Mouse (Mus musculus) ZHBTc4 (cell line): Measurements from ENCODE around the gene Tet3.
"Not testable (repeated sequence)": the region's sequence is repeated elsewhere in the genome, so short reads cannot be mapped to it uniquely, and the experiment has no call there.

Experiments used
- DNase-seq: peaks from one replicate; pipeline ENCODE4 v3.0.0-alpha.2; 2011; ENCODE audit warnings: low read depth, low spot score

The Tet3 gene

DNA sequence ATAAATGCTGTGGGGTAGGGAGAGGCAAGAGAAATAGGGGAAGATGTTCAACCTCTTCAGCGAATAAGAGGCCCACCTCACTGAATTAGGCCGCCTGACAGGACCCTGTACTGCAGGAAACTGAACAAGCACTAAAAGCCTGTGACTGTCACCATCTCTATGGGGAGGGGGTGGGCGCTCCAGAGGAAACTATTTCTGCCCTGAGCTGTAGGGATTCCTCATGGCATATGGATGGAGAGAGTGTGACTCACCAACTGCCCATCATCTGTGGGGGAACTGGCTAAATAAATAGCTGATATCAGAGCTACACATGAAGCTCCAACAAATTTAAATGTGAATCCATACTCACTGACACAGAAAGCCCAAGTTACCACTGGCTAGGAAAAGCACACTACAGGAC lies 87.5 kb downstream of the Tet3 start:
- no peak for DNase-seq

DNA sequence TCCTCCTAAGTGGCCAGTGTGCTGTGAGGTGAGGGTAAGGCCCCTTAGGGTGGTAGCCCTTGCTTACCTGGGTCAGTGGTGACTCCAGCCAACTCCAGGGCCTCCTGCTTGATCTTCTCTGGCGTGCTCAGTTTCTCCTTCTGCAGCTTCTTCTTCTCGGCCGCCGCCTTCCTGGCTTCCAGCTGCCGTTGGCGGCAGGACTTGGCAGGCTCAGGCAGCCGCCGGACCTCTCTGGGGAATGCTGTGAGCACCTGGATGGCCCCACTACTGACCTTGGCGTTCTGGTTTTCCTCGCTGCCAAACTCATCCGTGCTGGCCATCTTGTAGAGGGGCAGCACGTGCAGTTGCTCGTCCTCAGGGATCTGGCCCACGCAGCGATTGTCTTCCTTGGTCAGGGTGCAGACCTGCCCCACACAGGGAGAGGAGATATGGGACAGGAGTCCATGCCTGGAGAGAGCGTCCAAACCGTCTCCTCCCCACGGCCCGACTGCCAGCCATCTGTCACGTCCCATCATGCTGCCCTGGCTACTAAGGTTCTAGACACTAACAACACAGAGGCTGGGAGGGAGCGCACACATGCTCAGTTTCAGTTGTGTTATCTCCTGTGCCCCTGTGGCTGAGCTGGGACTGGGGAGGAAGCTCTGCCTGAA lies 88.4 kb downstream of the Tet3 start:
- DNase-seq, result no peak

DNA sequence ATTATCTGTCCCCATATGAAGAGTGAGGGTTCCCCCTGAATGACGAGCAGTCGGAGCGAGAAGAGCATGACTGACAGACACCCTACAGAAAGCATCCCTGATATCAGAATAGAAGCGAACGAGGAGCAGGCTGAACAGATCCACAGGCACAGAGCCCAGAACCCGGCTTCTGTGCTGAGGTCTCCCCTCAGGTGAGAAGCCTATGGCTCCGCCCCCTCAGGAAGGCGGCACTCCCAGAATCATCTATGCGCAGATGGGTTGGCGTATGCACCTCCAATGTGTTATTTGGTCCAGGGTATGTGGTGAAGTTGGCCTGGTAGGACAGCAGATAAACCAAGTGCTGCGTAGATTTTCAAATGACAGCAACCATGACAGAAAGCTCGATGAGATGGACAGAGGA lies 95.8 kb downstream of the Tet3 start:
- DNase-seq, result no peak

DNA sequence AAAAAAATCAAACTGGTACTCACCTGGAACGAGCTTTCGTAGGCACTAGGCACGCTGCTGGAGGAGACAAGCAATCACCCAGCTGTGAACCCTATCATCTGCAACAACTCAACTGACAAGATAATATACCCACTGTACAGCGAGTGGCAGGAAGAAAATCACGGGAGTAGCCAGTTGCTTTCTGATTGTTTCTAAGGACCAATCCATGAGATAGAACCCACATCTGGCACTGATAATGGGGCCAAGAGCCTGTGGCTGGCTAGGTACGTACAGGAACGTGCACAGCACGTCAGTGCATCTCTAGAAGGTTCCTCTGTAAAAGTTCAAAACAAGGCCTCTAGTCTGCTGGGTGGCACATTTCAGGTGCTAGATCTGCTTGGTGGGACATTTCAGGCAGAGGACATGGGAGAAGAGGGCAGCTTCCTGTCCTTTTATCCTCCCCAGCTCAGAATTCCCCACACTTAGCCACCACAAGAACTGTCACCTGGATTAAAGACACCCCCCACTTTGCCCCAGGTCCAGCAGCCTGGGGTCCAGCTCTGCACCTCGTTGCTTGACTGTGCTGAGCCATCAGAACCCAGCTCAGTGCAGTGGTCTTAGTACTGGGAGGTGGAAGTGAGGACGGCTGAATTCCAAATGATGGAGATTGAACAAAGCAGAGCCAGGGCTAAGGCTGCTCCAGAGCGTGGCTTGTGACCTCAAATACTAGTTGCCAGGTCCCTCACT lies 97.2 kb downstream of the Tet3 start:
- no peak for DNase-seq

DNA sequence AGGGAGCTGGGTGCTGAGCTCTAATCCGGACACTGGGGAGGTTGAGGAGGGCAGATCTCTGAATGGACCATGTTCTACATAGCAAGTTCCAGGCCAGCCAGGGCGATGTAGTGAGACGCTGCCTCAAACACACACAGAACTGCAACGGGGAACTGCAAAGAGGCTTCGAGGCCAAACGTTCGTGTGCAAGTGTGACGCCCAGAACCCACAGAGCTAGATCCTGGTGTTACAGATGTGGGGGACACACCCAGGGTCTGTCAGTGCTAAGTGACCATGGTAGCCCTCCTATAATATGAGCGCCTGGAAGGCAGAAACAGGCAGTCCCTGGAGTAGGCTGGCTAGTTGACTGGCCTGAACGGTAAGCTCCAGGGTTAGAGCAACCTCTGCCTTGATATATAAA lies 101.4 kb downstream of the Tet3 start:
- no peak for DNase-seq

DNA sequence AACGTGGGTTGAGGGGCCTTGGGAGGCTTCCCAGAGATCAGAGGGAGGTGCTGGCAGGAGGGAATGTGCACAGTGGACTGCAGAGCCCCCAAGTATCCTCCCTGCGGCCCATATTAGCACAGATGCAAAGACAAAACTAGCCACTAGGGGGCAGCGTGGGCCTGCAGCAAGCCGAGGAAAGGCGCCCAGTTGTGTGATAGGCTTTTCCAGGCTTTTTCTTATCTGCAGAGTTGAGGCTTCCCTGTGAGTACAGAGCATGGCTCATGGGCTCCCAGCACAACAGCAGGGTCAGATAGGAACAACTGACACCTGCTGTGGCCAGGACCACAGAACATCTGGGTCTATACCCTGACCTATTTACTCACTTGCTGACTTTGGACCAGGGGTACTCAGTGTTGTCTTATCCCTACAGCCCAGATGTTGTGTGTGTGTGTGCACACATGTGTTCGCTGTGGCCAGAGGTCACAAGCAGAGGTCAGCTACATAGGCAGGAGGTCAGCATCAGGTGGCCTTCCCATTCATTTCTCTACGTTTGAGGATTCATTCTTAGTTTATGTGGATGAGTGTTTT lies 102.2 kb downstream of the Tet3 start:
- peak; percentile 83 for DNase-seq

DNA sequence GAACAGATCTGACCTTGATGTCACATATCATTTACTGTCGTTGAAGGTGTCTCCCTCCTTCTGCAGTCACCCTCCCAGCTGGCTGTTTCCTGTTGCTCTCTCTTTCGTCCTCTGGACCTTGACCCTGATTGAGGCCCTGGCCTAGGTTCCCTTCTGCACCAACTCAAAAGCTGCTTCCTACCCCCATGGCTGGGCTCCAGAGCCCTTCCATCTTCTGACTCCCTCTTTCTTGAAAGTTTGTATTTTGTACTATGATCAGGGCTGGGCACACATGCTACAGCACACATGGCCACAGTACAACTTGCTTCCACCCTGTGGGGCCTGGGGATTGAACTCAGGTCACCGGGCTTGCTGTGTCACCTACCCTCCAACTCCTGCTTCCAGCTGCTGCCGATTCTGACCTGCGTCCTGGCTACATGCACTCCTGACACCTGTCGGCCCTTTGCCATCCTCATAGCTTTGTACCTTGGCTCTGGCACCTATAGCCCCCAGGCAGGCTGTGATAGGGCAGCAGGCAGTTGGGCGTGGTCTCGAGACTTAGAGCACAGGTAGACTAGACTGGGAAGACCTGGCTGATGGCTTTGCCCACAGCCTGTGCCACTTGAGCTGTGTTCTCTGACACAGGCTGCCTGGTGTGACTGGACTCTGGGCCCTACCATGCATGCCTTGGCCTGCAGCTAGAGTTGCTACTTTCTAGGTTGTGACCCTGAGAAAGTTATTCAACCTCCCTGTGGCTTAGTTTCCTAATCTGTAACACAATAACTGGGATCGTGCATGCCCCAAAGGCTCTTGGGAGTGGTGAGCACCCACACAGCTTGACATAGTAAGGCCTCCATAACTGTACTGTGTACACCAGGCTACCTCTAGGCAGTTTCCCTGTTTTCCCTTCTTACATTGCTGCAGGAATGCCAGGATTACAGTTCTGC lies 103.8 kb downstream of the Tet3 start:
- no peak for DNase-seq

DNA sequence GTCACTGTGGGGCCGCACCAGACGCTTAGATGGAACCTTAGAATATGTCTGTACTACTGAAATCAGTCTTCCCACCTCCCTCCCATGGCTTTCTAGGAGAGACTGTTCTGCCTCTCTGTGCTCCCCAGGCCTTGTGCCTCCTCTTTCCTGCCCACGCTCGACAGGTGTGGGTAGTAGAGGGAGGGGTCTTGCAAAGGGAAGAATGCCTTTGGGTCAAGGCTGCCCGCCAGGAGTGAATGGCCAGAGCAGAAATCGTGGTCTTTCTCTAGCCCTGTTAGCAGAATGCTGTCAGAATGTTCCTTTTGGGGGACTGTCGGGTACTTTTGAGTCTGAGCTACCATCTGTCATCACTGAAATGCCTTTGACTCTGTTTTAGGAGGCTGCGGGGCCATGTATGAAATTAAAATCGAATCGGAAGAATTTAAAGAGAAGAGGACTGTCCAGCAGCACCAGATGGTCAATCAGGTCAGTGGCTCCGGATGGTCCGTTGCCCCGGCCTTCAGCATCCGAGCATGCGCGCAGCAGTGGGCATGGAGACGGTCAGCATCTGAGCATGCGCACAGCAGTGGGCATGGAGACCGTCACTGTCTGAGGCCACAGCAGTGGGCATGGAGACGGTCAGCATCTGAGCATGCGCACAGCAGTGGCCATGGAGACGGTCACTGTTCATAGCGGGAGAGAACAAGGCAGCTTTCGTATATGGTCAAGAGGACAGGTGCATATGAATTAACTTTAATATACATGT lies 106.0 kb downstream of the Tet3 start:
- no peak for DNase-seq

DNA sequence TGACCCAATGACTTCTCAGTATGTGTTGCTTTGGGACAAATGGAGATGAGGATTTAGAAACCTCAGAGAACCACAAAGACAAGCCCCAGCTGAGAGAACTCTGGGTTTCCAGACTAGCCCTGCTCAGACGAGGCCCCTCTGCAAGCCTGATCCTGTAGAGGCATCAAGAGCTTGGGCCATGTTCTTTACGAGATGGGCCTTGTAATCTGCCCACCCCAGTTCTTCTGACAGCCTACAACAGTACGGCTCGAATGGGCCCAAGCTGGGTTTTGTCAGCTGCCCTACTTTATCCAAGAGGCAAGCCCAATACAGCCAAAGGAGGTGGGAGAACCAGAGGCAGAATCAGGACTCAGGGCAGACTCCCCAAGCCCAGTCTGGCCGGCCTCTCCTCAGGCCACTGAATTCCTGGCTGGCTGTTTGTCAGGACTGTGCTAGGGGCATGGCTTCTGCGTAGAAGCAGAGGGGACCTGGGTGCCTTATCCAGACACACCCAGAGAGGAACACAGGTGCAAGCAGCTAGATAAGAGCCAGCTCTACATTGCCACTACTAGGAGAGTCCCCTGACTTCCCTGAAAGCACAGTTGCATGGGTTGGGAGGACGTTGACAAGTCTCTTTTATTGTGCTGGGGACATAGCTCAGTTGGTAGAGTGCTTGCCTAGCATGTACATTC lies 107.3 kb downstream of the Tet3 start:
- DNase-seq, result no peak

DNA sequence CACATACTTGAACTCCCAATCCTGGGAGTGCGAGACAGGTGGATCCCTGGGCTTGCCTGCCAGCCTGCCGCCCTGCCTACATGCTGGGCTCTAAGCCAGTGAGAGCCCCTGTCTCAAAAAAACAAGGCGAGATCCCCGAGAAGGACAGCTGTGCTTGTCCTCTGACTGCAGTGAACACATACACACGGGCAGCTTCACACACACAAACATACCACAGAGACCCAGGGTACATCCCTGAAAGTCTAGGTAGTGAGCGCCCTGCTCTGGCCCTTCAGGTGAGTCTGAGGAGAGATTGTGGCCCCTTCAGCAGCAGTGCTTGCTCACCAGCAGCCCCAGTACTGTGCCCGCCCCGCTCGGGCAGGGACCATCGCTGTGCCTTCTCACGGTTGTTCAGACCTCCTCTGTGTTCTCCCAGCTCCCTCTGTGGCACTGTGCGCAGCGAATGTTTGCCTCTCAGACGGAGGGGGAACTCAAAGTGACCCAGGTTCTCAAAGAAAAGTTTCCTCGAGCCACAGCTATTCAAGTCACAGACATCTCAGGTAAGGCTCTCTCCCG lies 108.0 kb downstream of the Tet3 start:
- DNase-seq, result no peak

DNA sequence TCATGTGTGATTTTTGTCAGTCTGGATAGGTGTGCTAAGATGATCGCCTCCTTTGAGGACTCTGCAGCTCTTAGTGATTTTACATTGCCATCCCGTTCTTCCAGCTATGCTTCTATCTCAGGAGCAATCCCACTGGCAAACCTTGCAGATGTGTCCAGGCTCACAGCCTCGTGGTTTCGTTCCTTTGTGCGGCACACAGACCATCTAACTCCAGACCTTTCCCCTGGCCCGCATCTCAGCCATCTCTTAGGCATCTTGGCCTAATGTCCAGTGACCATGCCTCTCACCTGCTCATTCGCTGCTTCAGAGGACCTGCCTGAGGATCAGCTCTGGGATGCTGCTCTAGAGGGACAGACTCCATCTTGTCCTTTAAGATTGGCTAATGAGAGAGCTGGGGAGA lies 108.7 kb downstream of the Tet3 start:
- no peak for DNase-seq

DNA sequence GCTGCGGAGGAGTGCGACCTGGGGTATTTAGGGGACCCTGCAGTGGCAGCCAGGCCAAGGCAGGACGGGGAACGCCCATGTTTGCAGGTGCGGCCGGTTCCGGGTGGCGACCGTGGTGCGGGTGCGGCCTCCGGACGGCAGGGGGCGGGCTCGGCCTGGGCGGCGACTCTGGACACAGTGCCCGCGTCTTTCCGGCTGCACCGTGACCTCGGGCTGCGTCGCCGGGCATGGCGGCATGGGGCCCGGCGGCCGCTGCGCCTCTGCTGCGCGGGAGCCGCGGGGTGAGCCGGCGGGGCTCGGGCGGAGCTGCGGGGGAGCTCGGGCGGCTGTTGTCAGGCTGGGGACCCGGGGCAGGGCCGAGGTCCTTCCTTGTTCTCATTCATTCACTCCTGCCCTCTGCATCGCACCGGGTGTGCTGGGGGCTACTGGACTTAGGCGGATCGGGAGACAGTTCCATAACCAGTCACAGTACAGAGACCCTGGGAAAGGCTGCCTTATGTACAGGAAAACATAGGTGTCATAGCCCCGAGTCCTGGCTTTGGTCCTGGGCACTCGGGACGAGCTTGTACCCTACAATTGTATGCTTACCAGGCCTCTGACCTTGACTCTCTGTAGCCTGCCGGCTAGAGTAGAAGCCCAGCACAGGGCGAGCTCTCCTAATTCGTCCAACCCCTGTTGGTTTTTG lies 109.5 kb downstream of the Tet3 start:
- peak; percentile 91 for DNase-seq

DNA sequence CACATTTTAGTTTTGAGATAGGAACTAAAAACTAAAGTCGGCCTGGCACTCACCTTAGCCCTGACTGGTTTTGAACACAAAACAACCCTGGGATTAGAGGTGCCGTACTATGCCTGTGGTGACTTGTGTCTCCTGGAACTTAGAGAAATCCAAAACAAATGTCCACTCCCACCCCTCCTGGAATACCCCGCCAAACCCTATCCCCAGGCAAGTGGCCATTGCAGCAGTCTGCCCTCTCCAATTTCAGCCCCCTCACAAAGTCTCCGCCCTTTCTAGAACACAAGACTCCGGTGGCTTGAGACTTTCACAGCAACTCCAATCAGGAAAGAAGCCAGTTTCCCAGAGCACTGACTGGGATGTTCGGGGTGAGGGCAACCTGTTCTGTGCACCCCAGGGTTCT lies 110.0 kb downstream of the Tet3 start, which contains the start of gene Bola3:
Bola3 (plus strand) TSS at position 275 of the 400 bp plus-strand sequence.
- DNase-seq, result no peak

DNA sequence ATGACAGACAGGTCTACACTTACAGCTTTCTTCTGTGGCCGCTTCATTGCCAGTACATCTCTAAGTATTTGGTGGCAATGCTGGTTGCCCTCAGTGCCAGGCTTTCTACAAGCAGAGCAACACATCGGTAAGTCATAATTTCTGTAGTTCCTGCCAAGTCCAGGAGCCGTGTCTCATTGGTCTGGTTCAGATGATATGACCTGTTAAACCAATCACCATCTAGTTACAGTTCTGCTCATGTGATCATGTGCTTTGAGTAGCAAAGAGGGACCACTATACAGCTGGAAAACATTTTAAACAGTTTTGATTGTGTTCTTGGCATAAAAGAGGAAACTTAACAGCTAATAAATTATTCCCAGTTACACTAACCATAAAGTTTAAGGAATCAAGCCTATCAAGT lies 111.0 kb downstream of the Tet3 start:
- no peak for DNase-seq

DNA sequence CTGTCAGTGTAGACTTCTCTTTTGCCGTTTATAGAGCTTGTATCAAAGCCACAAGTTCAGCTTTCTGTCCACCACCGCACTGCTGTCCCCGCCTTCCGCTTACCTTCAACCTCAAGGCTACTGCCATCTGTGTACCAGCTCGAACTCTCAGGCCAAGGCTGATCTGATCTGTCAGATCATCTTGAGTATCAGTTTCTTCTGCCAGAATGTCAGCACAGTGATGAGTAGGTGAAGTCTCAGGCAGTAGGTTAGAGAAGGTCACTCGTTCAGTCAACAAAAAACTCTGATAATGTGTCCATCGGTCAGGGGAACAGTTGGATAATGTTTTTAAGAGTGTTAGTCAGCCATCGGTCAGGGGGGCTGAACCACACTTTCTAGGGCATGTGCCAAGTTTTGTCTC lies 113.6 kb downstream of the Tet3 start:
- DNase-seq, result not testable (repeated sequence)

DNA sequence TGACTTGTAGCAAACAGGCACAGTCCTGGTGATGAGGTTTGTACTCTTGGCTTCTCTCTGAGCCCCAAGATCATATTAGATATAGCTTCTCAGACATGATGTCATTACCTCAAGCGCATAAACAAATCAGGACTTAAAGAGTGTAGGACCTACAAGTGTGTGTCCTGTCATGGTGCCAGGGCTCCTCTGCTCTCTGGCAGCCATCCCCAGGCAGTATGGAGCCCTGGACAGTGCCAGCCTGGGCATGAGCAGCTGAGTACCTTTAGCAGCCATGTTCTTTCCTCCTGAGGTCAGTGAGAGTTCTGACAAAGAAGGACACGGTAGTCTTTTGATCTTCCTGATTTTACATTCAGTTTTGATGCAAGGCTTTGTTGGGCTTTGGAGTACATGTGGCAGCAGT lies 115.9 kb downstream of the Tet3 start:
- DNase-seq, result no peak

DNA sequence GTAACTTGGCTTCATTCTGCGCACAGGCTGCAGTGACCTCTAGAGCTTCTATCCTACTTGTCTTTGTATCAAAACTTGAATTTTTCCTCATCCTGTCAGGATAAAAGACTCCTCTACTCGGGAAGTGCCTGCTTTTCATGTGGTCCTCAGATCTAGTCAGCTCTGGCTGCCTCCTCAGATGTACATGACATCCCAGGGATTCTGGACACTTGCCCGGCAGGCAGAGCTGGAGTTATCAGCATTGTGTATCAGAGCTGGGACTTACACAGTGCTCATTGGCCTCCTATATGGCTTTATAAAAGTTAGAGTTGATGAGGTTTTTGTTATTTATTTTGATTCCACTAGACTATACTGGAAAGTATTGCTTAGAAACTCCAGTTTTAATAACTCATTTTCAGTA lies 117.5 kb downstream of the Tet3 start:
- DNase-seq, result no peak

DNA sequence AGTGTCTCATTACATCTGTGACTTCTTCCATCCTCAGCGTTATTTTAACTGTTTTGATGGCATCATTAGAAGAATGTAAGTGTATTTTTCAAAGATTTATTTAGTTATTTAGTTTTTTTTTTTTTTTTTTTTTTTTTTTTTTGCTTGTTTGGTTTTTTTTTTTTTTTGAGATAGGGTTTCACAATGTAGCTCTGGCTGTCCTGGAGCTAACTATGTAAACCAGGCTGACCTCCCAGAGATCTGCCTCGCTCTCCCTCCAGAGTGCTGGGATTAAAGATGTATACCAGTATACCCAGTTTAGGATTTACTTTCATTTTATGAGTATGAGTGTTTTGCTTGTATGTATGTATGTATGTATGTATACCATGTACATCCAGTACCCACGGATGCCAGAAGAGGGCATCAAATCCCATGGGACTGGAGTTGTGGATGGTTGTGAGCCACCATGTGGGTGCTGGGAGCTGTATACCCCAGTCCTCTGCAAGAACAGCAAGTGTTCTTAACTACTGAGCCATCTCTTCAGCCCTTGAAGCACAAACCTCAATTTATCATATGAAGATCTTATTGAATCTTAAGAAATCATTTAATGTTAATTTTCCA lies 131.2 kb downstream of the Tet3 start:
- peak; percentile 70 for DNase-seq

DNA sequence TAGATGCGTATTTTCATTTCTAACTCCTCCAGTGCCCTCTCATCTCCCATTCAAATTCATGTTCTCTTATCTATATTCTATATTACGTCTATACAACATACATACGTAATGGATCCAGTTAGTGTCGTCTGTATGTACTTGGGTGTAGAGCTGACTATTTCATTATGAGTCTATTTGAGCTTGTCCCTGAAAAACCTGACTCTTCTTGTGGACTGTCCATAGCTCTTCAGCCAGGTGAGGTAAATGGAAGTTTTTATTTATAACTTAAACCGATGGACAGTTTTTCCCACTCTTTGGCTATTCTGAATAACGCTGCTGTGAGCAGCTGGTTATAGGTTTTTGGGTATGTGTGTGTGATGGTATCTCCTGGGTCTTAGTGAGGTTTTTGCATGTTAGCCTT lies 132.1 kb downstream of the Tet3 start:
- DNase-seq, result no peak

DNA sequence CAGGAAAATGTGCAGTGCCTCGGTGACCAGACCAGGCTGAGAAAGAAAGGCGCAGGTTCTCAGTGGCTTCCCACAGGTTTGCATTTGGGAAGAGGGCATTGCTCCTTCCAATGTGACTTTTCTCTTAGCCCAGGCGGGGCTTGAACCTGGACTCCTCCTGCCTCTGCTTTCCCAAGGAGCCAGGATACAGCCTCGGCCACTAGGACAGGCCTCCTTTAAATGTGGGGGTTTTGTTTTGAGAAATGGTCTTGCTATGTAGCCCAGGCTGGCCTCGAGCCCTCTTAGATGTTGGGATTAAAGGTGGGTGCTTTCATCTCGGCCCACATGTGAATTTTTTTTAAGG lies 132.5 kb downstream of the Tet3 start:
- DNase-seq, result no peak
